Mouse (Mus musculus) embryonic facial prominence, embryonic 14.5 days (tissue): ENCODE data around the gene Rpl9-ps1. TPM values are rescaled to one million over a fixed set of nuclear protein-coding genes. Genes with fewer than 3 reads are reported as not detected.

ENCODE experiments used
- ATAC-seq: fragments of 200-750 bp; cut with Nextera tagmentation; 2 replicates; pipeline ENCODE4 v1.8.0; 2017; ENCODE audit warnings: low read depth, moderate number of reproducible peaks, moderate TSS enrichment
- DNase-seq: peaks from one replicate; pipeline ENCODE4 v3.0.0-alpha.2; 2015; ENCODE audit warnings: low spot score
- H3K27ac ChIP-seq: fragments of 300-500 bp; sonication (generic); replicated peaks from 2 replicates; pipeline ENCODE4 v1.5.1; 2014; ENCODE audit warnings: low read depth, mild to moderate bottlenecking, low read length, moderate library complexity
- H3K27me3 ChIP-seq: fragments of 300-500 bp; sonication (generic); replicated peaks from 2 replicates; pipeline ENCODE4 v1.6.1; 2014; ENCODE audit warnings: low read length; ENCODE audit not compliant: control insufficient read depth, insufficient read depth
- H3K36me3 ChIP-seq: fragments of 300-500 bp; sonication (generic); 2 replicates; pipeline ENCODE4 v1.6.1; 2014; ENCODE audit warnings: low read length, mixed read lengths; ENCODE audit not compliant: control insufficient read depth, insufficient read depth
- H3K4me1 ChIP-seq: fragments of 300-500 bp; sonication (generic); 2 replicates; pipeline ENCODE4 v1.6.1; 2014; ENCODE audit warnings: antibody characterized with exemption, low read length; ENCODE audit not compliant: control insufficient read depth, insufficient read depth
- H3K4me2 ChIP-seq: fragments of 300-500 bp; sonication (generic); 2 replicates; pipeline ENCODE4 v1.6.1; 2014; ENCODE audit warnings: low read depth, mild to moderate bottlenecking, low read length, moderate library complexity, mixed read lengths
- H3K4me3 ChIP-seq: fragments of 300-500 bp; sonication (generic); 2 replicates; pipeline ENCODE4 v1.5.1; 2014; ENCODE audit warnings: low read depth, mild to moderate bottlenecking, low read length
- H3K9ac ChIP-seq: fragments of 300-500 bp; sonication (generic); 2 replicates; pipeline ENCODE4 v1.6.1; 2014; ENCODE audit warnings: low read depth, mild to moderate bottlenecking, low read length, moderate library complexity, mixed read lengths
- H3K9me3 ChIP-seq: fragments of 300-500 bp; sonication (generic); 2 replicates; pipeline ENCODE4 v1.6.1; 2016; ENCODE audit warnings: low read length; ENCODE audit not compliant: control insufficient read depth
- WGBS: fragments of 180-500 bp; shearing (Covaris S2); extraction: QIAGEN DNeasy Blood & Tissue Kit; methylation state at CpG from one replicate; pipeline ENCODE4 v1.1.7; 2014; 5-methylcytosine and 5-hydroxymethylcytosine counted together
- polyA plus RNA-seq: library from polyadenylated mRNA; unstranded; fragments of >200 nt; fragmentation: Nextera tagmentation; extraction: Ambion mirVana; gene quantifications from 2 replicates; pipeline ENCODE4 v1.2.1, GENCODE M21; 2014

Rpl9-ps1 gene
- polyA plus RNA-seq, 1 experiment from 2014 or later: not detected

GRCm38 (mm10) chr11:83634425-83634824 is 11.0 kb downstream of the Rpl9-ps1 start:
- H3K9me3 ChIP-seq: no peaks in the 10 kb centered on the region
- H3K27ac ChIP-seq: no peak overlapping the region
- no peak overlapping the region for H3K4me2 ChIP-seq
- H3K9ac ChIP-seq: no peak overlapping the region
- H3K36me3 ChIP-seq: no peaks in the 10 kb centered on the region
- WGBS: 75% methylated on average over 4 of the region's 4 CpGs
- no peak overlapping the region for H3K4me3 ChIP-seq
- no peaks in the 10 kb centered on the region for H3K27me3 ChIP-seq
- ATAC-seq: no peak
- no peaks in the 10 kb centered on the region for H3K4me1 ChIP-seq
- DNase-seq: no peak

- no peak for ATAC-seq
- DNase-seq: no peak
- Histone ChIP-seq H3K36me3 (no peaks in the 10 kb centered on the region), H3K4me1 (no peaks in the 10 kb centered on the region), H3K27ac (no peak overlapping the region), H3K4me3 (no peak overlapping the region), H3K4me2 (no peak overlapping the region), H3K9ac (no peak overlapping the region), H3K27me3 (no peaks in the 10 kb centered on the region), H3K9me3 (no peaks in the 10 kb centered on the region)
- WGBS: 65% methylated on average over 4 of the region's 4 CpGs
Observed at GRCm38 (mm10) chr11:83632744-83633143, 12.7 kb downstream of the Rpl9-ps1 start.

GRCm38 (mm10) chr11:83631065-83631464 is 14.4 kb downstream of the Rpl9-ps1 start:
- Histone ChIP-seq H3K4me3 (no peak overlapping the region), H3K27ac (no peak overlapping the region), H3K9me3 (no peaks in the 10 kb centered on the region), H3K4me2 (no peak overlapping the region), H3K9ac (no peak overlapping the region), H3K36me3 (no peaks in the 10 kb centered on the region), H3K4me1 (no peaks in the 10 kb centered on the region), H3K27me3 (no peaks in the 10 kb centered on the region)
- ATAC-seq (no peak), DNase-seq (no peak)
- 64% methylated on average over 2 of the region's 2 CpGs for WGBS

GRCm38 (mm10) chr11:83630630-83631029 is 14.8 kb downstream of the Rpl9-ps1 start:
- no peaks in the 10 kb centered on the region for H3K27me3 ChIP-seq

GRCm38 (mm10) chr11:83628808-83629207 is 16.6 kb downstream of the Rpl9-ps1 start:
- no peaks in the 10 kb centered on the region for H3K4me1 ChIP-seq
- H3K27me3 ChIP-seq: no peaks in the 10 kb centered on the region
- H3K9ac ChIP-seq: no peak overlapping the region
- no peak overlapping the region for H3K4me2 ChIP-seq
- no peaks in the 10 kb centered on the region for H3K9me3 ChIP-seq
- no peak overlapping the region for H3K27ac ChIP-seq
- H3K36me3 ChIP-seq: no peaks in the 10 kb centered on the region
- no peak for DNase-seq
- 84% methylated on average over 9 of the region's 9 CpGs for WGBS
- H3K4me3 ChIP-seq: no peak overlapping the region
- ATAC-seq: no peak

More at GRCm38 (mm10) chr11:83630630-83631029, 14.8 kb downstream of the Rpl9-ps1 start:
- DNase-seq: no peak
- ATAC-seq: no peak
- H3K9ac ChIP-seq: no peak overlapping the region
- no peak overlapping the region for H3K4me3 ChIP-seq
- no peaks in the 10 kb centered on the region for H3K36me3 ChIP-seq
- H3K4me1 ChIP-seq: no peaks in the 10 kb centered on the region
- no peak overlapping the region for H3K27ac ChIP-seq
- H3K9me3 ChIP-seq: no peaks in the 10 kb centered on the region
- 100% methylated on average over 1 of the region's 1 CpGs for WGBS
- H3K4me2 ChIP-seq: no peak overlapping the region

GRCm38 (mm10) chr11:83623586-83623985 is 21.8 kb downstream of the Rpl9-ps1 start:
- 85% methylated on average over 3 of the region's 3 CpGs for WGBS
- no peak overlapping the region for H3K27ac ChIP-seq

GRCm38 (mm10) chr11:83619037-83619436 is 26.4 kb downstream of the Rpl9-ps1 start:
- no peaks in the 10 kb centered on the region for H3K36me3 ChIP-seq
- no peak overlapping the region for H3K4me3 ChIP-seq
- 92% methylated on average over 1 of the region's 1 CpGs for WGBS
- ATAC-seq (no peak), DNase-seq (no peak)
- H3K4me1 ChIP-seq: no peaks in the 10 kb centered on the region
- no peak overlapping the region for H3K9ac ChIP-seq
- H3K4me2 ChIP-seq: no peak overlapping the region
- no peak overlapping the region for H3K27ac ChIP-seq
- H3K9me3 ChIP-seq: no peaks in the 10 kb centered on the region
- no peaks in the 10 kb centered on the region for H3K27me3 ChIP-seq

More at GRCm38 (mm10) chr11:83623586-83623985, 21.8 kb downstream of the Rpl9-ps1 start:
- ATAC-seq (no peak), DNase-seq (no peak)
- Histone ChIP-seq H3K4me2 (no peak overlapping the region), H3K4me1 (no peaks in the 10 kb centered on the region), H3K27me3 (no peaks in the 10 kb centered on the region), H3K9ac (no peak overlapping the region), H3K9me3 (no peaks in the 10 kb centered on the region), H3K4me3 (no peak overlapping the region), H3K36me3 (no peaks in the 10 kb centered on the region)

GRCm38 (mm10) chr11:83618238-83618637 is 27.2 kb downstream of the Rpl9-ps1 start:
- H3K27ac ChIP-seq: no peak overlapping the region
- no peak overlapping the region for H3K9ac ChIP-seq
- DNase-seq (no peak), ATAC-seq (no peak)
- no peak overlapping the region for H3K4me2 ChIP-seq
- no peaks in the 10 kb centered on the region for H3K9me3 ChIP-seq
- no peak overlapping the region for H3K4me3 ChIP-seq
- no peaks in the 10 kb centered on the region for H3K27me3 ChIP-seq
- H3K4me1 ChIP-seq: no peaks in the 10 kb centered on the region
- 83% methylated on average over 4 of the region's 5 CpGs for WGBS
- H3K36me3 ChIP-seq: no peaks in the 10 kb centered on the region

- no peaks in the 10 kb centered on the region for H3K36me3 ChIP-seq
- no peak overlapping the region for H3K4me3 ChIP-seq
- ATAC-seq (no peak), DNase-seq (no peak)
- H3K4me1 ChIP-seq: no peaks in the 10 kb centered on the region
- no peak overlapping the region for H3K9ac ChIP-seq
- no peak overlapping the region for H3K4me2 ChIP-seq
- 90% methylated on average over 1 of the region's 1 CpGs for WGBS
- H3K27ac ChIP-seq: no peak overlapping the region
- H3K27me3 ChIP-seq: no peaks in the 10 kb centered on the region
- no peaks in the 10 kb centered on the region for H3K9me3 ChIP-seq
Observed at GRCm38 (mm10) chr11:83616586-83616985, 28.8 kb downstream of the Rpl9-ps1 start.
